16 mouse cellular contexts compared by ENCODE assay signal in the genomic region with DNA sequence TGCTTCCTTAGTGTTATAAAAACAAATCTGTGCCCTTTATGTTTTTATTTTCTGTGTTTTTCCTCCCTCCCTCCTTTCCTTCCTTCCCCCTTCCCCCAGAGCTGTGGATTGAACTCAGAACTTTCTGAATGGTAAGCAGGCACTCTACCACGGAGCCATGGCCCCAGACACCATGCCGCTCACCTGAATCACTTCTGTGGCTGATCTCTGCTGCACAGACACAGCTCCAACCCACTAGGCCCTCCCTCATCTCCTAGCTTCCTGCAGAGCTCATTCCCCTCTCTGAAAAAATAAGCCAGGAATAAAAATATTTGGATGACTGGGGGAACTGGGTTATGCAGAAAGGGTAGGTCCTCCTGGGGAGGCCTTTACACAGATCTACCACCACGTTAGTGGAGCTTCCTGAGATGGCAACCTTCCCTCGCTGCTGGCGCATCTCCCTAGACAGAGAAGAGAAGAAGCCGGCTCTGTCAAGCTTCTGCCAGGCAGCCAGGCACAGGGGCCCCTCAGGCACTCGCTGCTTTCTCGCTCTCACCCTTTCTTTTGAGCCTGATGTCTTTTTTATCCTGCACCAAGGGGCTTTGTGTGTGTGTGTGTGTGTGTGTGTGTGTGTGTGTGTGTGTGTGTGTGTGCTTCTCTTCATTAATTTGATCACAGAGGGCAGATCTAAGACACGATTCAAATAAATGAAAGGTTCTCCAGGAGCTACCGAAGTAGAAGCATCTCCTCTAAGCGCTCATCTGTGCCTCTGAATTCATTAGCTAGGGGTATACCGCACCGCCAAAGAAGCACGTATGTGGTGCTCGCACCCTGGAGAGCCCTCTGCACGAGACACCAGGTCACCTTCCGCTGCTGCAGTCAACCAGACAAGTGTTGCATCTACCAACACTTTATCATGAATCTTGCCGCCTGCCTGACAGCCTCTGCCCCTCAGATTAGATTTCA. TPM values are rescaled to one million over a fixed set of nuclear protein-coding genes. Genes with fewer than 3 reads are reported as not detected.
A peak's percentile ranks its signal among the peaks of the same experiment; 100 is the strongest.
DNase-seq lines count a peak whose midpoint lies in the region; ATAC-seq and TF ChIP-seq lines count a peak whose summit lies in the region.
"Had no signal": no experiment of that assay in that cellular context is flagged by ENCODE, and none has a peak within 500 bp of the region (broad histone marks: within the 10 kb centered on the region; RNA-seq: fewer than 3 reads in every experiment).

No protein-coding gene starts in this region.

- DNase-seq in cerebellum, postnatal 14 days = peak; percentile 55 to 65
- no peak for DNase-seq in cerebellum, adult 8-10 months
- DNase-seq in ES-E14 (ENCODE audit: low read depth, low spot score) = no peak
- peak; percentile 38 for DNase-seq in forebrain, postnatal 0 days
- DNase-seq in midbrain, embryonic 14.5 days = peak; percentile 72
- no peak for DNase-seq in right cerebral cortex, postnatal 25 days
- DNase-seq: heart, postnatal 36 days; kidney, adult 18-20 months; lung, embryonic 14.5 days had no signal

- H3K4me3 ChIP-seq in ES-E14 (ENCODE audit: insufficient read depth in 1 of 2, low read depth in 1 of 2, low read length in 2 of 2, poor library complexity in 1 of 2, severe bottlenecking in 1 of 2) = peak overlapping the region in 1 of 2 experiments; percentile 41; a peak in 2 of 4 replicates
- no peak overlapping the region for H3K4me3 ChIP-seq in forebrain, postnatal 0 days (ENCODE audit: low read depth, low read length)
- H3K4me3 ChIP-seq in midbrain, embryonic 14.5 days (replicated peaks; ENCODE audit: low read depth, low read length) = no peak overlapping the region
- no peak overlapping the region for H3K4me3 ChIP-seq in heart, embryonic 11.5 days (ENCODE audit: low read depth, low read length)
- H3K4me3 ChIP-seq: embryonic facial prominence, embryonic 10.5 days; left cerebral cortex, adult 2 months; limb, embryonic 15.5 days; megakaryocyte, embryonic 14.5 days had no signal

- H3K9ac ChIP-seq in ES-E14 (ENCODE audit: insufficient read depth, low read depth, low read length, poor library complexity, severe bottlenecking) = 0 out of 2 replicates have a peak overlapping the region, but pooled peaks have one; percentile 22
- no peak overlapping the region for H3K9ac ChIP-seq in forebrain, postnatal 0 days
- H3K9ac ChIP-seq in midbrain, embryonic 14.5 days (replicated peaks; ENCODE audit: low read length) = peak overlapping the region; percentile 29; the same call in 1 of the 2 replicates
- no peak overlapping the region for H3K9ac ChIP-seq in heart, embryonic 11.5 days (ENCODE audit: low read depth, low read length)
- H3K9ac ChIP-seq: limb, embryonic 15.5 days; lung, embryonic 14.5 days had no signal

- H3K4me1 ChIP-seq in ES-E14 (ENCODE audit: control insufficient read depth in 2 of 2, insufficient read depth in 2 of 2, low read length in 2 of 2, poor library complexity in 1 of 2) = no peaks in the 10 kb centered on the region; a peak in 1 of 4 replicates
- no peaks in the 10 kb centered on the region for H3K4me1 ChIP-seq in forebrain, postnatal 0 days (ENCODE audit: insufficient read depth)
- peaks cover 19% of the 10 kb centered on the region for H3K4me1 ChIP-seq in midbrain, embryonic 14.5 days (ENCODE audit: control insufficient read depth, insufficient read depth, low read length)
- H3K4me1 ChIP-seq in heart, embryonic 11.5 days (ENCODE audit: control insufficient read depth, insufficient read depth, low read length) = peaks cover 3% of the 10 kb centered on the region; the same call in 1 of the 2 replicates
- H3K4me1 ChIP-seq: megakaryocyte, embryonic 14.5 days had no signal

- TF ChIP-seq CTCF in forebrain, postnatal 0 days (IDR thresholded peaks at IDR 0.05; ENCODE audit: low read depth) = no peak

- H3K27ac ChIP-seq in ES-E14 (ENCODE audit: insufficient read depth, low read depth, low read length, poor library complexity, severe bottlenecking) = no peak overlapping the region
- peak overlapping the region; percentile 21; the same call in 1 of the 2 replicates for H3K27ac ChIP-seq in forebrain, postnatal 0 days (ENCODE audit: low read depth, low read length)
- H3K27ac ChIP-seq in midbrain, embryonic 14.5 days (replicated peaks; ENCODE audit: low read depth, low read length) = peak overlapping the region; percentile 74
- H3K27ac ChIP-seq in heart, embryonic 11.5 days (ENCODE audit: low read depth, low read length) = no peak overlapping the region
- H3K27ac ChIP-seq: embryonic facial prominence, embryonic 10.5 days; left cerebral cortex, adult 2 months; limb, embryonic 15.5 days; stomach, postnatal 0 days had no signal

- no peaks in the 10 kb centered on the region for H3K27me3 ChIP-seq in forebrain, postnatal 0 days (ENCODE audit: insufficient read depth, low read length)
- H3K27me3 ChIP-seq in midbrain, embryonic 14.5 days (ENCODE audit: control insufficient read depth, insufficient read depth, low read length) = no peaks in the 10 kb centered on the region; the same call in 1 of the 2 replicates
- H3K27me3 ChIP-seq in heart, embryonic 11.5 days (ENCODE audit: control insufficient read depth, insufficient read depth, low read length) = no peaks in the 10 kb centered on the region
- H3K27me3 ChIP-seq: limb, embryonic 15.5 days had no signal

- WGBS in forebrain, postnatal 0 days = 12% methylated on average over 18 of the region's 18 CpGs
- WGBS in midbrain, embryonic 14.5 days = 9% methylated on average over 18 of the region's 18 CpGs
- 31% methylated on average over 18 of the region's 18 CpGs for WGBS in heart, embryonic 11.5 days (ENCODE audit: insufficient replicate concordance)

- no peaks in the 10 kb centered on the region for H3K36me3 ChIP-seq in ES-E14 (ENCODE audit: control insufficient read depth, insufficient read depth, low read length, poor library complexity, severe bottlenecking)
- H3K36me3 ChIP-seq in forebrain, postnatal 0 days (ENCODE audit: insufficient read depth) = no peaks in the 10 kb centered on the region
- H3K36me3 ChIP-seq in midbrain, embryonic 14.5 days (ENCODE audit: control insufficient read depth, insufficient read depth, low read length) = no peaks in the 10 kb centered on the region
- no peaks in the 10 kb centered on the region for H3K36me3 ChIP-seq in heart, embryonic 11.5 days (ENCODE audit: control insufficient read depth, insufficient read depth, low read length)
- H3K36me3 ChIP-seq: embryonic facial prominence, embryonic 10.5 days; limb, embryonic 15.5 days had no signal

- peak overlapping the region; percentile 15 for H3K4me2 ChIP-seq in forebrain, postnatal 0 days (ENCODE audit: low read depth)
- peak overlapping the region; percentile 37 for H3K4me2 ChIP-seq in midbrain, embryonic 14.5 days (ENCODE audit: low read length)
- no peak overlapping the region for H3K4me2 ChIP-seq in heart, embryonic 11.5 days
- H3K4me2 ChIP-seq: limb, embryonic 15.5 days; lung, embryonic 14.5 days had no signal

- peak; percentile 59 for ATAC-seq in forebrain, postnatal 0 days
- ATAC-seq in midbrain, embryonic 14.5 days (ENCODE audit: low FRiP score, low TSS enrichment) = no peak
- ATAC-seq in CD4-positive, CD25-positive, alpha-beta regulatory T cell, adult 4 months = no peak
- ATAC-seq in heart, embryonic 11.5 days (replicated peaks; ENCODE audit: insufficient number of reproducible peaks, low FRiP score, low TSS enrichment) = no peak

- in situ Hi-C loops in ES-E14 (cut with MboI; ENCODE audit: low sequenced_read_pairs in 2 of 2, unreplicated experiment in 2 of 2) = no loop called here

- no peaks in the 10 kb centered on the region for H3K9me3 ChIP-seq in ES-E14 (ENCODE audit: control insufficient read depth, insufficient read depth, low read depth, low read length)
- 0 out of 2 replicates have a peak, but pooled peaks cover 5% of the 10 kb centered on the region for H3K9me3 ChIP-seq in forebrain, postnatal 0 days (ENCODE audit: low read length)
- no peaks in the 10 kb centered on the region for H3K9me3 ChIP-seq in midbrain, embryonic 14.5 days (ENCODE audit: control insufficient read depth, low read length)
- H3K9me3 ChIP-seq in heart, embryonic 11.5 days (replicated peaks; ENCODE audit: control insufficient read depth, low read length) = peaks cover 6% of the 10 kb centered on the region; the same call in 1 of the 2 replicates
- H3K9me3 ChIP-seq: limb, embryonic 15.5 days had no signal

TF ChIP-seq in ES-E14, 5 proteins besides CTCF, POLR2A, EP300 and RAD21:
- TF ChIP-seq ZC3H11A (IDR thresholded peaks at IDR 0.05; ENCODE audit: borderline replicate concordance, low read depth, low read length) (no peak), MAFK (IDR thresholded peaks at IDR 0.05; ENCODE audit: insufficient read depth, low read depth, low read length) (no peak), CHD2 (IDR thresholded peaks at IDR 0.05; ENCODE audit: low read depth, low read length) (no peak), HCFC1 (IDR thresholded peaks at IDR 0.05; ENCODE audit: borderline replicate concordance, insufficient read depth, low read length) (no peak), ZNF384 (IDR thresholded peaks at IDR 0.05; ENCODE audit: low read depth, low read length) (no peak)

RNA-seq across cellular contexts. Expression of gene Mfap3, which starts 47.9 kb away (rescaled TPM):
- total RNA-seq in ES-E14 (2012; rRNA removed) = 36.2 and 41.5 TPM in 2 replicates
- total RNA-seq in forebrain, postnatal 0 days (2014; rRNA removed) = 40.7 and 49.9 TPM in 2 replicates
- polyA plus RNA-seq in forebrain, postnatal 0 days (2015; fragmentation: Nextera tagmentation; extraction: Ambion mirVana) = 33.2 and 52.9 TPM in 2 replicates
- 53.4 and 68.1 TPM in 2 replicates for polyA plus RNA-seq in midbrain, embryonic 14.5 days (2014; fragmentation: Nextera tagmentation; extraction: Ambion mirVana)
- polyA plus RNA-seq in CD4-positive, CD25-positive, alpha-beta regulatory T cell, adult 4 months (2017; shearing (Covaris generic)) = 10 to 100 TPM; 44.6 to 46.0 TPM
- polyA plus RNA-seq in heart, embryonic 11.5 days (2014; fragmentation: Nextera tagmentation; extraction: Ambion mirVana) = 32.7 and 37.9 TPM in 2 replicates

RNA-seq across cellular contexts. Expression of gene Fam114a2, which starts 47.9 kb away (rescaled TPM):
- 34.0 and 37.7 TPM in 2 replicates for total RNA-seq in ES-E14 (2012; rRNA removed)
- 43.6 and 43.7 TPM in 2 replicates for total RNA-seq in forebrain, postnatal 0 days (2014; rRNA removed)
- 51.0 and 61.0 TPM in 2 replicates for polyA plus RNA-seq in forebrain, postnatal 0 days (2015; fragmentation: Nextera tagmentation; extraction: Ambion mirVana)
- polyA plus RNA-seq in midbrain, embryonic 14.5 days (2014; fragmentation: Nextera tagmentation; extraction: Ambion mirVana) = 62.4 and 70.0 TPM in 2 replicates
- 100 to 1,000 TPM; 117 to 160 TPM for polyA plus RNA-seq in CD4-positive, CD25-positive, alpha-beta regulatory T cell, adult 4 months (2017; shearing (Covaris generic))
- 49.4 and 50.4 TPM in 2 replicates for polyA plus RNA-seq in heart, embryonic 11.5 days (2014; fragmentation: Nextera tagmentation; extraction: Ambion mirVana)

Comparison
In these comparisons a context has a peak if more than half of its experiments do, and no peak if none do; other contexts are left out.
1. DNase-seq: peak in cerebellum, postnatal 14 days (2 of 2), forebrain, postnatal 0 days (single experiment) and midbrain, embryonic 14.5 days (single experiment); none in cerebellum, adult 8-10 months (single experiment), ES-E14 (single experiment) and right cerebral cortex, postnatal 25 days (single experiment).
2. H3K27ac ChIP-seq: peak in forebrain, postnatal 0 days (single experiment) and midbrain, embryonic 14.5 days (single experiment); none in ES-E14 (single experiment) and heart, embryonic 11.5 days (single experiment).
3. H3K9ac ChIP-seq: peak in ES-E14 (single experiment) and midbrain, embryonic 14.5 days (single experiment); none in forebrain, postnatal 0 days (single experiment) and heart, embryonic 11.5 days (single experiment).